Mouse (Mus musculus) cerebellum, adult 2 months (tissue): ENCODE results near the gene Unc45a.

Experiments
- CTCF ChIP-seq: fragments of 200-500 bp; IDR thresholded peaks from 2 replicates; pipeline ENCODE4 v1.5.1; 2011; ENCODE audit warnings: low read depth, mild to moderate bottlenecking, control low read depth, low read length, moderate library complexity, borderline replicate concordance; ENCODE audit not compliant: insufficient read depth
- POLR2A ChIP-seq: fragments of 200-500 bp; IDR thresholded peaks from 2 replicates; pipeline ENCODE4 v1.6.1; 2011; ENCODE audit warnings: low read length, control low read depth, borderline replicate concordance; ENCODE audit not compliant: insufficient read depth

- no peak for TF ChIP-seq CTCF
- no peak for TF ChIP-seq POLR2A
Measured at GRCm38 (mm10) chr7:80310771-80311170, 30.0 kb downstream of the Unc45a start.
